Mouse (Mus musculus) left cerebral cortex, adult 2 months (tissue): ENCODE results near the gene Pdzd2. TPM values are rescaled to one million over a fixed set of nuclear protein-coding genes. Genes with fewer than 3 reads are reported as not detected.

Experiments
- DNase-seq, 2 experiments: peaks; one replicate each; pipeline ENCODE4 v3.0.0; 2021 to 2022; ENCODE audit warnings: low spot score in 2 of 2, mixed read lengths in 1 of 2; ENCODE audit errors: extremely low spot score in 1 of 2
- H3K27ac ChIP-seq: fragments of 200-600 bp; 2 replicates; pipeline ENCODE4 v1.8.1; 2022
- H3K4me3 ChIP-seq: fragments of 200-600 bp; 2 replicates; pipeline ENCODE4 v1.8.1; 2022
- CTCF ChIP-seq: fragments of 200-600 bp; IDR thresholded peaks from 2 replicates; pipeline ENCODE4 v1.8.1; 2022; ENCODE audit warnings: antibody characterized with exemption, mild to moderate bottlenecking, moderate library complexity
- intact Hi-C: fragments of 180-260 bp; cut with DNase I; formaldehyde crosslinking; loops from one replicate; pipeline ENCODE4 v1.15.1; 2025
- total RNA-seq, 2 experiments: library from RNA; stranded (reverse); gene quantifications; 2 replicates each; pipeline ENCODE4 v1.2.3; 2021

Pdzd2 gene
- total RNA-seq, 2 experiments from 2014 or later, result 86.1 to 93.1 TPM

GRCm38 (mm10) chr15:12628451-12628850, 111.3 kb downstream of the Pdzd2 start:
- no peak for TF ChIP-seq CTCF
- Histone ChIP-seq H3K4me3 (no peak overlapping the region), H3K27ac (no peak overlapping the region)
- no peak for DNase-seq
- intact Hi-C loops, result no loop called here

GRCm38 (mm10) chr15:12626930-12627329, 112.8 kb downstream of the Pdzd2 start:
- no peak for DNase-seq
- intact Hi-C loops, result no loop called here
- Histone ChIP-seq H3K27ac (no peak overlapping the region), H3K4me3 (no peak overlapping the region)
- TF ChIP-seq CTCF, result no peak

- no peak for TF ChIP-seq CTCF
- Histone ChIP-seq H3K4me3 (no peak overlapping the region), H3K27ac (no peak overlapping the region)
- intact Hi-C loops, result no loop called here
- DNase-seq, result no peak
Observed at GRCm38 (mm10) chr15:12626166-12626565, 113.6 kb downstream of the Pdzd2 start.

- intact Hi-C loops, result no loop called here
Observed at GRCm38 (mm10) chr15:12625524-12625923, 114.2 kb downstream of the Pdzd2 start.

GRCm38 (mm10) chr15:12623521-12623920, 116.2 kb downstream of the Pdzd2 start:
- intact Hi-C loops, result no loop called here

More at GRCm38 (mm10) chr15:12625524-12625923, 114.2 kb downstream of the Pdzd2 start:
- Histone ChIP-seq H3K27ac (no peak overlapping the region), H3K4me3 (no peak overlapping the region)
- no peak for DNase-seq
- TF ChIP-seq CTCF, result no peak

GRCm38 (mm10) chr15:12622701-12623100, 117.0 kb downstream of the Pdzd2 start:
- no peak for DNase-seq
- H3K27ac ChIP-seq, result no peak overlapping the region
- TF ChIP-seq CTCF, result no peak
- H3K4me3 ChIP-seq, result no peak overlapping the region
- intact Hi-C loops, result no loop called here

More at GRCm38 (mm10) chr15:12623521-12623920, 116.2 kb downstream of the Pdzd2 start:
- H3K27ac ChIP-seq, result no peak overlapping the region
- H3K4me3 ChIP-seq, result no peak overlapping the region
- no peak for DNase-seq
- no peak for TF ChIP-seq CTCF

GRCm38 (mm10) chr15:12622093-12622643, 117.6 kb downstream of the Pdzd2 start:
- no peak overlapping the region for H3K27ac ChIP-seq
- intact Hi-C loops, result no loop called here
- DNase-seq, result no peak
- no peak for TF ChIP-seq CTCF
- no peak overlapping the region for H3K4me3 ChIP-seq

- DNase-seq, result no peak
- intact Hi-C loops, result no loop called here
- Histone ChIP-seq H3K27ac (no peak overlapping the region), H3K4me3 (no peak overlapping the region)
- TF ChIP-seq CTCF, result no peak
Observed at GRCm38 (mm10) chr15:12619273-12619672, 120.5 kb downstream of the Pdzd2 start.

- Histone ChIP-seq H3K27ac (peak overlapping the region; percentile 32; the same call in 1 of the 2 replicates), H3K4me3 (peak overlapping the region; percentile 35)
- DNase-seq, result peak in 1 of 2 experiments; percentile 24
- no peak for TF ChIP-seq CTCF
- intact Hi-C loops, result no loop called here
Observed at GRCm38 (mm10) chr15:12617651-12618050, 122.1 kb downstream of the Pdzd2 start.

GRCm38 (mm10) chr15:12617220-12617619, 122.5 kb downstream of the Pdzd2 start:
- Histone ChIP-seq H3K27ac (peak overlapping the region; percentile 32; the same call in 1 of the 2 replicates), H3K4me3 (peak overlapping the region; percentile 35)
- intact Hi-C loops, result no loop called here
- no peak for DNase-seq
- no peak for TF ChIP-seq CTCF

- intact Hi-C loops, result no loop called here
- H3K27ac ChIP-seq, result no peak overlapping the region
- no peak for TF ChIP-seq CTCF
- H3K4me3 ChIP-seq, result no peak overlapping the region
- DNase-seq, result no peak
Observed at GRCm38 (mm10) chr15:12614944-12615878, 124.5 kb downstream of the Pdzd2 start.

- no peak overlapping the region for H3K27ac ChIP-seq
- no peak for DNase-seq
- TF ChIP-seq CTCF, result no peak
- H3K4me3 ChIP-seq, result no peak overlapping the region
- intact Hi-C loops, result no loop called here
Observed at GRCm38 (mm10) chr15:12614011-12614410, 125.7 kb downstream of the Pdzd2 start.
